Mouse (Mus musculus): ENCODE measurements around the gene Fam243. TPM values are rescaled to one million over a fixed set of nuclear protein-coding genes. Genes with fewer than 3 reads are reported as not detected.

Fam243 gene
- polyA plus RNA-seq, 1 experiment from 2014 or later = not detected

- Histone ChIP-seq H3K4me3 (replicated peaks) (no peak overlapping the region), H3K9me3 (replicated peaks) (no peaks in the 10 kb centered on the region), H3K4me2 (no peak overlapping the region), H3K4me1 (no peaks in the 10 kb centered on the region), H3K9ac (no peak overlapping the region), H3K27me3 (no peaks in the 10 kb centered on the region), H3K36me3 (no peaks in the 10 kb centered on the region), H3K27ac (no peak overlapping the region)
- 67% methylated on average over 20 of the region's 20 CpGs for WGBS
- no peak for ATAC-seq (replicated peaks; ENCODE audit: low FRiP score)
Observed at GRCm38 (mm10) chr16:92319353-92320109, 1.7 kb downstream of the Fam243 start.

GRCm38 (mm10) chr16:92316049-92316738 is 5.0 kb downstream of the Fam243 start:
- no peak overlapping the region for H3K27ac ChIP-seq
- no peak for ATAC-seq (replicated peaks; ENCODE audit: low FRiP score)
- no peaks in the 10 kb centered on the region for H3K9me3 ChIP-seq (replicated peaks)
- 73% methylated on average over 7 of the region's 7 CpGs for WGBS
- H3K36me3 ChIP-seq = peaks cover 25% of the 10 kb centered on the region
- no peaks in the 10 kb centered on the region for H3K4me1 ChIP-seq
- no peak overlapping the region for H3K4me2 ChIP-seq
- no peak overlapping the region for H3K4me3 ChIP-seq (replicated peaks)
- no peak overlapping the region for H3K9ac ChIP-seq
- H3K27me3 ChIP-seq = no peaks in the 10 kb centered on the region

GRCm38 (mm10) chr16:92313953-92314741 is 7.1 kb downstream of the Fam243 start:
- peak; percentile 67; the same call in 1 of the 2 replicates for ATAC-seq (replicated peaks; ENCODE audit: low FRiP score)
- Histone ChIP-seq H3K9ac (no peak overlapping the region), H3K36me3 (peaks cover 44% of the 10 kb centered on the region), H3K4me3 (replicated peaks) (no peak overlapping the region), H3K4me2 (no peak overlapping the region), H3K4me1 (no peaks in the 10 kb centered on the region), H3K27me3 (no peaks in the 10 kb centered on the region), H3K9me3 (replicated peaks) (no peaks in the 10 kb centered on the region), H3K27ac (no peak overlapping the region)
- WGBS = 52% methylated on average over 13 of the region's 13 CpGs

GRCm38 (mm10) chr16:92309126-92309525 is 12.1 kb downstream of the Fam243 start:
- Histone ChIP-seq H3K27ac (no peak overlapping the region), H3K36me3 (peaks cover 83% of the 10 kb centered on the region), H3K9ac (no peak overlapping the region), H3K9me3 (replicated peaks) (no peaks in the 10 kb centered on the region), H3K4me2 (no peak overlapping the region), H3K27me3 (no peaks in the 10 kb centered on the region), H3K4me3 (replicated peaks) (no peak overlapping the region), H3K4me1 (no peaks in the 10 kb centered on the region)
- ATAC-seq (replicated peaks; ENCODE audit: low FRiP score) = no peak
- WGBS = 70% methylated on average over 4 of the region's 4 CpGs

DNA sequence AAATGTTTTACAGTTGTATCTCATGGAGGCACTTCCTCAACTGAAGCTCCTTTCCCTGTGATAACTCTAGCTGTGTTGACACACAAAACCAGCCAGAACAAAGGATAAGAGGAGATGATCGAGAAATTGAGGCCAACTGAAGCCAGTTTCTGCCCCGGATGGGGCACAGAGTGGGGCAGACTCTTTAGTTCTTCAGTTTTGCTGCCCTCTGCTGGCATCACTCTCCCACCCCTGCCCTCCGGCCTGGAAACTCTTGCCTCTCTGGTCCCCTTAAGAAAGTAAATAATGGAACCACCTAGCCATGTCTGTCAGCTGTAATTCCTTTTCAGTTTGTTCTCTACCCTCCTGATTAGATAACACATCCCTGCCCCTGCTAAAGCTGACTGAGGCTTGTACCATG is 13.3 kb downstream of the Fam243 start:
- H3K27ac ChIP-seq = no peak overlapping the region
- H3K4me1 ChIP-seq = peaks cover under 1% of the 10 kb centered on the region
- no peaks in the 10 kb centered on the region for H3K9me3 ChIP-seq (replicated peaks)
- H3K27me3 ChIP-seq = no peaks in the 10 kb centered on the region
- 84% methylated on average over 3 of the region's 3 CpGs for WGBS
- H3K4me2 ChIP-seq = no peak overlapping the region
- no peak overlapping the region for H3K4me3 ChIP-seq (replicated peaks)
- ATAC-seq (replicated peaks; ENCODE audit: low FRiP score) = no peak
- H3K9ac ChIP-seq = no peak overlapping the region
- peaks cover 75% of the 10 kb centered on the region for H3K36me3 ChIP-seq

GRCm38 (mm10) chr16:92305519-92305918 is 15.7 kb downstream of the Fam243 start:
- Histone ChIP-seq H3K9ac (no peak overlapping the region), H3K27me3 (no peaks in the 10 kb centered on the region), H3K4me2 (no peak overlapping the region), H3K4me3 (replicated peaks) (no peak overlapping the region), H3K27ac (no peak overlapping the region), H3K9me3 (replicated peaks) (no peaks in the 10 kb centered on the region), H3K36me3 (peaks cover 51% of the 10 kb centered on the region), H3K4me1 (peaks cover 17% of the 10 kb centered on the region)
- ATAC-seq (replicated peaks; ENCODE audit: low FRiP score) = no peak
- 89% methylated on average over 2 of the region's 2 CpGs for WGBS

- H3K9me3 ChIP-seq (replicated peaks) = no peaks in the 10 kb centered on the region
- H3K27me3 ChIP-seq = no peaks in the 10 kb centered on the region
- peaks cover 25% of the 10 kb centered on the region for H3K36me3 ChIP-seq
- ATAC-seq (replicated peaks; ENCODE audit: low FRiP score) = no peak
- 0 out of 2 replicates have a peak overlapping the region, but pooled peaks have one; percentile 70 for H3K4me3 ChIP-seq (replicated peaks)
- H3K4me2 ChIP-seq = peak overlapping the region; percentile 69
- peaks cover 21% of the 10 kb centered on the region for H3K4me1 ChIP-seq
- H3K27ac ChIP-seq = 0 out of 2 replicates have a peak overlapping the region, but pooled peaks have one; percentile 66
- 56% methylated on average over 5 of the region's 5 CpGs for WGBS
- H3K9ac ChIP-seq = no peak overlapping the region
Observed at GRCm38 (mm10) chr16:92302506-92302905, 18.7 kb downstream of the Fam243 start.

- H3K4me2 ChIP-seq = peak overlapping the region; percentile 69
- peaks cover 19% of the 10 kb centered on the region for H3K36me3 ChIP-seq
- H3K4me3 ChIP-seq (replicated peaks) = peak overlapping the region; percentile 70
- H3K4me1 ChIP-seq = peaks cover 21% of the 10 kb centered on the region
- no peaks in the 10 kb centered on the region for H3K9me3 ChIP-seq (replicated peaks)
- peak overlapping the region; percentile 66; the same call in 1 of the 2 replicates for H3K27ac ChIP-seq
- ATAC-seq (replicated peaks; ENCODE audit: low FRiP score) = no peak
- no peaks in the 10 kb centered on the region for H3K27me3 ChIP-seq
- peak overlapping the region; percentile 71 for H3K9ac ChIP-seq
- 30% methylated on average over 5 of the region's 5 CpGs for WGBS
Observed at GRCm38 (mm10) chr16:92301989-92302388, 19.3 kb downstream of the Fam243 start.

DNA sequence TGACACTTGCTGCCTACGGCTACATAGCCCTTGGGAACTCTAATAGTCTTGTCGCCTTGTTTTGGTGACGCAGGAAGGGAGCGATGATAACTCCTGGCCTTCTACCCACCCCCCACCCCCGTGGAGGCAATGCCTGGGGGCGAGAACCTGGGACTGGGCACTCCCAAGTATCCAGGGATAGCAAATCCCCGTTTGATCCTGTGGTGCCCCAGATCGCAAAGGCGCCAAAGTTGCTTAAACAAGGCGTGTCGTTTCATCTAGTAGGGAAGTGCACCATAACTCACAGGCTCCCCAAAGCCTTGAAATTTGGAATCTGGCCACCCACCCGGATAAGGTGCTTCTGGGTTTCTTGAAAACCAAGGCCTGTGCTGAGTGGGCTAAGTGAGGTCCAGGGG is 19.8 kb downstream of the Fam243 start:
- Histone ChIP-seq H3K36me3 (peaks cover 14% of the 10 kb centered on the region), H3K9me3 (replicated peaks) (no peaks in the 10 kb centered on the region), H3K4me1 (peaks cover 21% of the 10 kb centered on the region), H3K27ac (peak overlapping the region; percentile 66), H3K9ac (peak overlapping the region; percentile 71), H3K4me3 (replicated peaks) (peak overlapping the region; percentile 70), H3K27me3 (no peaks in the 10 kb centered on the region), H3K4me2 (peak overlapping the region; percentile 69)
- ATAC-seq (replicated peaks; ENCODE audit: low FRiP score) = peak; percentile 65
- WGBS = 0% methylated on average over 12 of the region's 12 CpGs

GRCm38 (mm10) chr16:92300649-92301411 is 20.4 kb downstream of the Fam243 start, which contains the start of gene Smim11:
TSS of gene Smim11 (plus strand) at chr16:92301286.
- WGBS = 11% methylated on average over 32 of the region's 32 CpGs
- peak; percentile 95 for ATAC-seq (replicated peaks; ENCODE audit: low FRiP score)
- Histone ChIP-seq H3K9ac (peak within 1 kb of the TSS; percentile 71), H3K4me2 (peak within 1 kb of the TSS; percentile 69), H3K36me3 (peaks cover 8% of the 10 kb centered on the region; the same call in 1 of the 2 replicates), H3K4me3 (replicated peaks) (peak within 1 kb of the TSS; percentile 70), H3K27ac (peak within 1 kb of the TSS; percentile 66), H3K9me3 (replicated peaks) (no peaks in the 10 kb centered on the region), H3K27me3 (no peaks in the 10 kb centered on the region), H3K4me1 (peaks cover 21% of the 10 kb centered on the region)

DNA sequence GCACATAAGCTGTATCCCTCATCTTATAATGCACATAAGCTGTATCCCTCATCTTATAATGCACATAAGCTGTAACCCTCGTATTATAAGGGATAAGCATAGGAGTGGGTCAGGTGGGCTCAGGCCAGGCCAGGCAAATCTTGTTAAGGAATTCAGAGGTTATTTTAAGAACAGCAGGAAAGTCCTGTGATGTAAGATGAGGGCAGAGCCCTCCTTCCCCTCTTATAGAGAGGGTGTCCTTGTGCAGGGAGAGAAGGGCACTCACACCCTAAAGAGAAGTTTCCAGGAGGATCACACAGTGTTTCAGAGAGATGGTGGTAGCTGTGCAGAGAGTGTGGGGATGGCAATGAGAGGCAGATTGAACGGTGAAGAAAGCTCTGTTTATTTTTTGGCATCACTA is 25.9 kb downstream of the Fam243 start:
- H3K9ac ChIP-seq = no peak overlapping the region
- H3K27me3 ChIP-seq = no peaks in the 10 kb centered on the region
- no peak for ATAC-seq (replicated peaks; ENCODE audit: low FRiP score)
- H3K9me3 ChIP-seq (replicated peaks) = no peaks in the 10 kb centered on the region
- H3K4me1 ChIP-seq = 0 out of 2 replicates have a peak, but pooled peaks cover 2% of the 10 kb centered on the region
- H3K4me2 ChIP-seq = no peak overlapping the region
- H3K36me3 ChIP-seq = no peaks in the 10 kb centered on the region
- H3K4me3 ChIP-seq (replicated peaks) = no peak overlapping the region
- H3K27ac ChIP-seq = no peak overlapping the region
- 78% methylated on average over 2 of the region's 2 CpGs for WGBS

Data from kidney, embryonic 15.5 days (tissue).